ENCODE assay signal across 28 mouse cellular contexts in the genomic region with DNA sequence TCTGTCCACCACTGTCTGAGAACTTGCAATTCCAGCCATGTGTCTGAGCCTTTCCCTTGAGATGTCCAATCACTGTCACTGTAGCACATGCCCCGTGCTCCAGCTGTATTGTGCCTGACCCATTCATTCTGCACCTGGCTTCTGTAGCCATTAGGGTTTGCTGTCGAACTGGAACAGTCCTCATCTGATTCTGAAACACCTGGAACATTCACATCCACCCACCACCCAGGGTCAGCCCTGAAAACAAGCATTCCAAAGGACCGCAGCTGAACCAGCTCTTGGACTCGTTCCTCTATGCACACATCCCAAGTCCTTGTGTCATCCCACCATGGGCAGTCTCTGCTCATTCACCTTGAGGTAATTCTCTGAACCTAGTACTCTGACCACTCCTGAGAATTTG.
"Had no signal": no experiment of that assay in that cellular context is flagged by ENCODE, and none has a peak within 500 bp of the region (broad histone marks: within the 10 kb centered on the region; RNA-seq: fewer than 3 reads in every experiment).

No protein-coding gene starts in this region.

- H3K27me3 ChIP-seq: embryonic facial prominence, embryonic 12.5 days; embryonic facial prominence, embryonic 13.5 days; embryonic facial prominence, embryonic 15.5 days; forebrain, embryonic 12.5 days; forebrain, embryonic 13.5 days; forebrain, embryonic 15.5 days had no signal

- H3K4me1 ChIP-seq: forebrain, embryonic 10.5 days; forebrain, embryonic 12.5 days; forebrain, embryonic 13.5 days; forebrain, embryonic 15.5 days had no signal

- ATAC-seq: forebrain, embryonic 13.5 days; forebrain, embryonic 14.5 days; forebrain, embryonic 15.5 days; forebrain, embryonic 16.5 days; forebrain, postnatal 0 days had no signal

- H3K36me3 ChIP-seq: embryonic facial prominence, embryonic 10.5 days; embryonic facial prominence, embryonic 12.5 days; embryonic facial prominence, embryonic 13.5 days; embryonic facial prominence, embryonic 15.5 days; forebrain, embryonic 10.5 days; forebrain, embryonic 12.5 days; forebrain, embryonic 15.5 days had no signal

- H3K27ac ChIP-seq: embryonic facial prominence, embryonic 10.5 days; embryonic facial prominence, embryonic 12.5 days; embryonic facial prominence, embryonic 13.5 days; embryonic facial prominence, embryonic 15.5 days; forebrain, embryonic 10.5 days; forebrain, embryonic 12.5 days; forebrain, embryonic 13.5 days; forebrain, embryonic 15.5 days; gastrocnemius, adult 2 months; heart, adult 2 months had no signal

- H3K4me2 ChIP-seq: embryonic facial prominence, embryonic 12.5 days; embryonic facial prominence, embryonic 13.5 days; embryonic facial prominence, embryonic 15.5 days; forebrain, embryonic 12.5 days; forebrain, embryonic 13.5 days; forebrain, embryonic 15.5 days had no signal

- DNase-seq: cerebellum, adult 2 months; cerebellum, adult 8-10 months; cerebellum, adult 9-10 months; cerebellum, adult 9-11 months; cerebellum, postnatal 10 days; cerebellum, postnatal 14 days; cerebellum, postnatal 25 days; cerebellum, postnatal 36 days; embryo, embryonic 11 days; forebrain, postnatal 0 days; gastrocnemius, adult 2 months; gastrocnemius, postnatal 10 days; gastrocnemius, postnatal 14 days; gastrocnemius, postnatal 25 days; gastrocnemius, postnatal 36 days; heart, adult 18-20 months; heart, adult 2 months had no signal

- H3K4me3 ChIP-seq: embryonic facial prominence, embryonic 10.5 days; embryonic facial prominence, embryonic 12.5 days; embryonic facial prominence, embryonic 13.5 days; embryonic facial prominence, embryonic 15.5 days; erythroblast, embryonic 14.5 days; forebrain, embryonic 10.5 days; forebrain, embryonic 12.5 days; forebrain, embryonic 13.5 days; forebrain, embryonic 15.5 days; gastrocnemius, adult 2 months; heart, adult 2 months had no signal

- H3K9ac ChIP-seq: embryonic facial prominence, embryonic 12.5 days; embryonic facial prominence, embryonic 13.5 days; embryonic facial prominence, embryonic 15.5 days; forebrain, embryonic 12.5 days; forebrain, embryonic 13.5 days; forebrain, embryonic 15.5 days; forebrain, postnatal 0 days had no signal

- H3K9me3 ChIP-seq: embryonic facial prominence, embryonic 10.5 days; embryonic facial prominence, embryonic 12.5 days; embryonic facial prominence, embryonic 13.5 days; embryonic facial prominence, embryonic 15.5 days; forebrain, embryonic 10.5 days; forebrain, embryonic 12.5 days; forebrain, embryonic 13.5 days; forebrain, embryonic 15.5 days had no signal
